Mouse (Mus musculus) liver, adult 2 months (tissue): ENCODE data around the gene Epop.

ENCODE experiments used
- CTCF ChIP-seq: fragments of 200-500 bp; IDR thresholded peaks from 2 replicates; pipeline ENCODE4 v1.5.1; 2011; ENCODE audit warnings: low read depth, low read length, control low read depth
- POLR2A ChIP-seq: fragments of 200-500 bp; IDR thresholded peaks from 2 replicates; pipeline ENCODE4 v1.6.1; 2011; ENCODE audit warnings: low read length, control low read depth; ENCODE audit not compliant: insufficient read depth; ENCODE audit errors: extremely low read depth

GRCm38 (mm10) chr11:97631500-97631899, 2.0 kb upstream of the Epop start:
- TF ChIP-seq POLR2A (no peak), CTCF (no peak)
